ENCODE assay signal across 10 mouse cellular contexts in the genomic region with DNA sequence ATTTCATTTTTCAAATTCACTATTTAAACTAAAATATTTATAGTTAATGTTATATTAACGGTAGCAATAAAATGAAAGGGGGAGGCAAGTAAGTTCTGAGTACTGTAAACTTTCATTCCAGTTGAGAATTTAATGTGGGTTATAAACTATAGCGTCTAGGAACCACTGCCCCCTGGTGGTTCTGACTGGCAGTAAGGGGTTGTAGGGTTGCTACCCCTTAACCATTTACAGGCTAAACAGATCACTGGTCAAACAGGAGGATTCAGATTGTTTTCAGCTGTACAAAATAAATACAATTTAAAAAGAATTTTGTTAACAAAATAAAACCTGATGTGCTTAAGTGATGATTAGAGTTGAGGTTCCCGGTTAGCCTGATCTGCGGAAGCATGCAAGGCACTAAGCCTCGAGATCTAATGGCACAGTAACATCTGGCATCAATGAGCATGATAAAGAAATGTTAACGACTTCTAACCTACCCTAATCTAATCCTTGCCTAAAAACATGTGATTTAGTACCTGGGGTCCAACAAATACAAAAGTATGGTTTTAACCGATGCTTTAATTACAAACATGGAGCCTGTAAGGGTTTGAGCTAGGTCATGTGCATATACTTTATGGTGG. TPM values are rescaled to one million over a fixed set of nuclear protein-coding genes. Genes with fewer than 3 reads are reported as not detected.
DNase-seq lines count a peak whose midpoint lies in the region; ATAC-seq and TF ChIP-seq lines count a peak whose summit lies in the region.
"Had no signal": no experiment of that assay in that cellular context is flagged by ENCODE, and none has a peak within 500 bp of the region (broad histone marks: within the 10 kb centered on the region; RNA-seq: fewer than 3 reads in every experiment).

No protein-coding gene starts in this region.

- no peak for ATAC-seq in cerebellum, adult (ENCODE audit: insufficient number of reproducible peaks, low FRiP score, low TSS enrichment)

- no peak overlapping the region for H3K4me3 ChIP-seq in gastrocnemius, adult 2 months
- H3K4me3 ChIP-seq: hindbrain, embryonic 15.5 days; stomach, embryonic 15.5 days had no signal

- intact Hi-C loops in gastrocnemius, adult 2 months (cut with DNase I): loop anchor here (5.0 kb wide), 1 partner anchor 300 kb away; no protein-coding TSS in a partner anchor

- TF ChIP-seq CTCF in gastrocnemius, adult 2 months (IDR thresholded peaks at IDR 0.05): peak; percentile 83

- H3K27ac ChIP-seq in gastrocnemius, adult 2 months: no peak overlapping the region
- H3K27ac ChIP-seq: hindbrain, embryonic 15.5 days; stomach, embryonic 15.5 days had no signal

- peak; percentile 11 to 18 for DNase-seq in cerebellum, adult 18-20 months
- peak; percentile 72 for DNase-seq in CD4-positive, CD25-positive, alpha-beta regulatory T cell, adult 2 months (ENCODE audit: low read depth, low spot score)
- peak; percentile 32 for DNase-seq in c-Kit-positive CD71-positive TER-119-positive erythroid progenitor cells, embryonic 14.5 days (ENCODE audit: low spot score)
- peak; percentile 54 for DNase-seq in gastrocnemius, adult 2 months
- peak; percentile 54 for DNase-seq in layer of hippocampus, adult 11-12 months (ENCODE audit: low spot score)
- DNase-seq in lung, adult 18-20 months: peak; percentile 31 to 36
- DNase-seq in right cerebral cortex, postnatal 4 days: peak; percentile 64

RNA-seq across cellular contexts. Expression of a gene that starts 35.8 kb away (rescaled TPM):
- total RNA-seq in gastrocnemius, adult 2 months (2021): not detected

RNA-seq across cellular contexts. Expression of a gene that starts 38.9 kb away (rescaled TPM):
- 10 to 100 TPM; 16.6 to 16.7 TPM for total RNA-seq in gastrocnemius, adult 2 months (2021)

RNA-seq across cellular contexts. Expression of a gene that starts 39.6 kb away (rescaled TPM):
- under 1 TPM; 0.39 to 0.54 TPM for total RNA-seq in gastrocnemius, adult 2 months (2021)

Comparison
In these comparisons a context has a peak if more than half of its experiments do, and no peak if none do; other contexts are left out.
1. DNase-seq: peak in every context shown above with its lines; median percentile 72 in CD4-positive, CD25-positive, alpha-beta regulatory T cell, adult 2 months; 64 in right cerebral cortex, postnatal 4 days; 54 in gastrocnemius, adult 2 months; 54 in layer of hippocampus, adult 11-12 months; 34 in lung, adult 18-20 months; 32 in c-Kit-positive CD71-positive TER-119-positive erythroid progenitor cells, embryonic 14.5 days; 14 in cerebellum, adult 18-20 months.